Mouse (Mus musculus) retina, embryonic 14.5 days (tissue): ENCODE data around the gene Sdhc.
A peak's percentile ranks its signal among the peaks of the same experiment; 100 is the strongest.
"Not testable (repeated sequence)": the region's sequence is repeated elsewhere in the genome, so short reads cannot be mapped to it uniquely, and the experiment has no call there.

Source experiments
- DNase-seq: peaks from one replicate; pipeline ENCODE4 v3.0.0-alpha.2; 2015; ENCODE audit warnings: low spot score

The Sdhc gene

DNA sequence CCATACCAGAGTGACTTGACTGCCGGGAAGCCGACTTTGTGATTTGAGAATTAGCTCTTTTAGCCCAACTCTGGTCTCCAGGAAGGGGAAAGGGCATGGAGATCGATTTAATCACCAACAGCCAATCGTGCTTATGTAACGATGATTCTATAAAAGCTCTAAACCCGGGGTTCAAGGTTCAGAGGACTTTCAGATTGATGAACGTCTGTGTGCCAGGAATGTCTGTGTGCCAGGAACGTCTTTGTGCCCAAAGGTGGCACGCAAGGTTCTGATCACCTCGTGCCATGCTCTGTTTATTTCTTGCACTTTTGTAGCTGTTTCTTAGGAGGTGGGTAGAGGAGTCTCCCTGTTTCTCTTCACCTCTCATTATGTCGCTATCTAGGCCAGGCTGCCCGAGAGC is 18.5 kb upstream of the Sdhc start:
- DNase-seq: no peak

- DNase-seq: no peak
Measured at GRCm38 (mm10) chr1:171165629-171166345, 15.4 kb upstream of the Sdhc start.

- peak; percentile 45 for DNase-seq
Measured at GRCm38 (mm10) chr1:171164258-171164657, 13.9 kb upstream of the Sdhc start.

DNA sequence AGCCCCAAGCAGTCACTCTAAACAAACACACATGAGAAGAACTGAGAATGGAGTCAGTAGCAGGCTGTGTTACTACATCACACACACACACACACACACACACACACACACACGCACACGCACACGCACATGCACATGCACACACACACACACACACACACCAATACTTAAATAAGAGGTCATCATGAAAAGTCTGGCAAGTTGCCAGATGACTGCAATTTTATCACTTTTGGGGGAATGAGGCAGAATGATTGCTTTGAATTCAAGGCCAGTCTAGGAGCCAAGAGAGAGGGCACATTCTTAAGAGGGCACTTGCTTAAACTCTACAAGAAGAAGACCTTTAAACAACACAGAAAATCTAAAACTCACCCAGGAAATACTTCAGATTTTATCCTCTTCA is 12.1 kb upstream of the Sdhc start:
- no peak for DNase-seq

DNA sequence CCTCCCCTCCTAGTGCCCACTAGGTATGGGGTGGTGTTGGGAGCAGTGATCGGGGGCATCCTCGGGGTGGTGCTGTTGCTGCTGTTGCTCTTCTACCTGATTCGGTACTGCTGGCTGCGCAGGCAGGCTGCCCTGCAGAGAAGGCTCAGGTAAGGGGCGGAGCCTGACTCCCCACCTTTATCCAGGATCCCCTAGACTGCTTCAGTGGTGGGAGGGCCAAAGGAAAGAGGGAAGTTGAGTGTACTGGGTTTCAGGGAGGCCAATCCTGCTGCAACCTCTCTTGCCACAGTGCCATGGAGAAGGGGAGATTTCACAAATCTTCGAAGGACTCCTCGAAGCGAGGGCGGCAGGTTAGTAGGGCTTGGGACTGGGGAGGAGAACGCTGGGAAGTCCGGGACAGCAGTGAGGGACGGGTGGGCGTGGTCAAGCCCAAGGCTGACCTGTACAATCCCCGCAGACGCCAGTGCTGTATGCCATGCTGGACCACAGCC is 9.1 kb upstream of the Sdhc start:
- peak; percentile 18 for DNase-seq

GRCm38 (mm10) chr1:171157965-171158364 is 7.6 kb upstream of the Sdhc start:
- DNase-seq: no peak

GRCm38 (mm10) chr1:171156644-171157043 is 6.2 kb upstream of the Sdhc start:
- DNase-seq: no peak

GRCm38 (mm10) chr1:171151966-171152365 is 1.6 kb upstream of the Sdhc start:
- DNase-seq: no peak

DNA sequence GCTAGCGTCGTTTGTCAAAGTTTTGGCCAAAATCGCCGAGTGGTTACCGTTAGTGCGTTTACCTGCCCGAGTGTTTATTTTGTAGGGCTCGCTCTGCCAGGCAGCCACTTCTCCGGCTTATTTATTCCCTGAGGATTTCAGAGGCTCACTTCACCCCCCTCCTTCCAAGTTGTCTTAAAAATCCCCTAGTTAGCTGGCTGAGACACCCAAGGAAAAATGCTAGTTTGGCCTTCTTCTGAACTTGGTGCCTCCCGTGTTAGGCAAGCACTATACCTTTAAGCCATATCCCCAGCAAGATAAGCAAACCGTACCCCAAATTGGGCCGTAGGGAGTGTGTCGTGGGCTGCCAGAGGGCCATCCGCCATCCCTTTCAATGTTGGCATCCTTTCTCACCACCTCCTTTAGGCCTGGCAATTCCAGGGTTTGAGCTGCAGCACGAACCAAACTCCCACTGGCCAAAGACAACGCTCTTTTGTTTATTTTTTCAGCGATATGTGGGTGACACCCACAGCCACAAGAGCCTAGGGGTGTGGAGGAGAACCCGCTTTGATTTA is 512 bp upstream of the Sdhc start:
- DNase-seq: no peak

GRCm38 (mm10) chr1:171142981-171143380 is 7.4 kb downstream of the Sdhc start:
- not testable (repeated sequence) for DNase-seq

DNA sequence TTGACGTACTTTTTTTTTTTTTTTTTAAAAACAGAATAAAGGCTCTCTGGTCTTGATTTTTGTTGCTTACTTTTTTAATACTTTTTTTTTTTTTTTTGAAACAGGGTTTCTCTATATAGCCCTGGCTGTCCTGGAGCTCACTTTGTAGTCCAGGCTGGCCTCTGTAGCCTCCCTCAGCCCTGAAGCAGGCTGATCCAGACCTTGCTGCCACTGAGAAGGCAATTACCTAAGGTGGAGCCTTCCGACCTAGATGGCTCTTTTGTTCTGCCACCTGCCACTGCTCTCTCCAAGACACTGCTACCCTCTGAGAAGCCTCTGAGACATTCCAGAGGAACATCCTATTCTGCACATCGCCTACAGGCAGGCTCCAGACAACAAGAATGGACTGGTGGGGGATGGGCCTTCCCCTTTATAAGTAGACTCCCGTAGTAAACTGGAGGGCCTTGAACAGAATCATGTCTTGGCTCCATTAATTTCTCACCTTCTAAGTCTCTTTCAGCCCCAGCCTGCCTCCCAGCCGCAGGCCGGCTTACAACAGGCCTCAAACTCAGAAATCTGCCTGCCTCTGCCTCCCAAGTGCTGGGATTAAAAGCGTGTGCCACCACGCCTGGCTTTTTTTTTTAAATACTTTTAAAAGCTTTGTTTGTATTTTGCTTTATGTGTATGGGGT is 12.8 kb downstream of the Sdhc start:
- not testable (repeated sequence) for DNase-seq

DNA sequence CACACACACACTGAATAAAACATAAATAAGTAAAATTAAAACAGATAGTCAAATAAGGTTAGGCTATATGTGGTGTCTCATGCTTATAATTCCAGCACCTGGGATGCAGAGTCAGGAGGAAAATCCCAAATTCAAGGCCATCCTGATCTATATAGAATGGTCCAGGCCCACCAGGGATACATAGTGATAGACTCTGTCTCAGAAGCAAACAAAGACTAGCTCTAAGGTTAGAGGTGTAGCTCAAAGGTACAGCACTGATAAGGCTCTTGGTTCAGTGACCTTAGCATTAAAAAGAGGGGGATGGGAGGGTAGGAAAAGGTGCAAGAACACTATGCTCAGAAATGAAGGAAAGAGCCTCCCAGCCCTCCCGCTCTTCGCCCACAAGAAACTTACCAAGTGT is 14.8 kb downstream of the Sdhc start:
- no peak for DNase-seq

- DNase-seq: no peak
Measured at GRCm38 (mm10) chr1:171130971-171131370, 19.4 kb downstream of the Sdhc start.

GRCm38 (mm10) chr1:171129251-171129650 is 21.2 kb downstream of the Sdhc start:
- no peak for DNase-seq

DNA sequence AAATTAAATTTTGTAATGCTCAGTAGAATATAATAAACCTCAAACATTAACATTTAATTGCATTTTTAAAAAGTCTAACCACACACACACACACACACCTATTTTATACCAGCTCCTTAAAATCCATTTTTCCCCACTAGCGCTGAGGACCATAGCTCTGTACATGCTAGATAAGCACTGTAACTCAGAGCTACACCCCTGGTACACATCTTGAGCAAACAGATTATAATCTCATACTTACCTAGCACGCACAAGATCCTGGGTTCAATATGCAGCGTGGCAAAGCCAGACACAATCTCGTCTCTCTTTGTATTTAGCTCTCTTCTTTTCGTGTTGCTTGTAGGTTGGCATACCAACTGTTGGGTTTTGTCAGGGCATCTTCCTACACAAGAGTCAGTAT is 26.0 kb downstream of the Sdhc start:
- no peak for DNase-seq

DNA sequence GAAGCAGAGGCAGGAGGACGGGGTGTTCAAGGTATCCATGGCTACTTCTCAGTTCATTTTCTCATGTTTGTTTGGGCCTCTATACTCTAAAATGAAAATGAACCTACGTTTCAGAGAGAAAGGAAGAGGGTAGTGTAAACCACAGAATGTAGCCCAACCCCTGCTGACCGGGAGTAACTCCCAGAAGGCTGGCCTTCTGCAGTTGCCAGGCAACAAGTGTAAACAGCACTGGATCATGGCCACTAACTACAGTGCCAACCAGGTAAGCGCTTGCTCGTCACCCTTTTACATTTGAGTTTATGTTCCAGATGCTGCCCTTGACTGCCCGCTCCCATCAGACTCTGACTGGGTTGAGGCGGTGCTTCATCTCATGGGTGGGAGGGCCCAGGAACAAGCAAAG is 27.5 kb downstream of the Sdhc start:
- DNase-seq: no peak

GRCm38 (mm10) chr1:171121839-171122238 is 28.6 kb downstream of the Sdhc start:
- DNase-seq: no peak

DNA sequence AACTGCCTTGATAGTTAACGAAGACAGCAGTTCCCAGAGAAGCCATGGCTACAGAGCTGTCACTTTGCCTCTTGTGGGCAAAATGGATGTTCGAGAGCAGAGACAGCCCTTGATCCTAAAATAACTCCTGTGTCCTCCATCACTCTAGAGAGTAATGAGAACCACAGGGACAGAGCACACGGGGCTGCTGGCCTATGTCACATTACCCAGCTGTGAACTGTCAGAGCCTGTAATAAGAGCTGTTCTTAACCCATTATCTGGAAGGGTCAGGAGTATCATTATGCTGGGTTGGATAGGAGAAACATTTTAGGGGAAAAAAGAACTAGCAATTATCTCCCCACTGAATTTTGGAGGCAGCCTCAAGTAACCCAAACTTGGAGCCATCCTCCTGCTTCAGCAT is 29.5 kb downstream of the Sdhc start:
- DNase-seq: no peak

- DNase-seq: no peak
Measured at GRCm38 (mm10) chr1:171119405-171119804, 31.0 kb downstream of the Sdhc start.

DNA sequence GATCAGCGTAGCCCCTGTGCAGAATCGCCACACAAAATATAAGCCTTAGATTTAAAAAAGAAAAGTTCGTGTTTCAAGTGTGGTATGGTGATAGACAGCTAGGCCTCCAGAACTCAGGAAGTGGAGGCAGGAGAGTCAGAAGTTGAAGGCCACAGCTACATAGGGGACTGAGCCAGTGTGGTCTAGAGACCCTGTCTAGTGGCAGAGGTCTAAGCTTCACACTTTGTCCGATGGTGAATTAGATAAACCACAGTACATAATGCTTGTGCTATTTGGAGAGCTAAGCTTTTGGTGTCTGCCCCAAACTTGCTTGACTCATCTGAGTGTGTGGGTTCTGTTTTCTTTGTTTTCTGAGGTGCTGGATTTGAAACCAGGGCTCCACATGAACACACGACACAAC is 31.4 kb downstream of the Sdhc start:
- DNase-seq: no peak

GRCm38 (mm10) chr1:171118269-171118684 is 32.1 kb downstream of the Sdhc start:
- DNase-seq: peak; percentile 90

- no peak for DNase-seq
Measured at GRCm38 (mm10) chr1:171116280-171116679, 34.1 kb downstream of the Sdhc start.

DNA sequence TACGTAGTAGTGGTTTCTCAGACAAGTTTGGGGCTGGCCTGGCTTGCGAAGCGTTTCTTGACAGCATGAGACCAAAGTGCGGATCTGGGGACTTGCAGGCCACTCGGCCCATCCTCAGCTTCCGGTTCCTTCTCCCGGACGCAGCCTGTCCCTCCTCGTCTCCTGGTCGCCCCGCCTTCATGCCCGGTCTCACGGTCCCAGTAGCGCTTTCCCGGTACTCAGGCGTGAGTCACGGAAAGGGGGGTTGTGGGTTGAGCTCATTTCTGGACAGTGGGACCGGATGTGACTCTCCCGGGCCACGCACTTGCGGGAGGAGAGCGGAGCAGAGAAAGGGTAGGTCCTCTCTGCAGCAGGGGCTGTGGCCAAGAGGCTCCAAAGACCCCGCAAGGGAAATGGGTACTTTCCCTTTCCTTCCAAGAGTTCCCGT is 36.5 kb downstream of the Sdhc start, which contains the start of gene Cfap126:
Gene Cfap126 (plus strand): TSS at position 46 of the 427 bp plus-strand sequence.
- peak; percentile 66 for DNase-seq
